Mouse (Mus musculus): ENCODE results near the gene Fgf2.

Gene Fgf2

DNA sequence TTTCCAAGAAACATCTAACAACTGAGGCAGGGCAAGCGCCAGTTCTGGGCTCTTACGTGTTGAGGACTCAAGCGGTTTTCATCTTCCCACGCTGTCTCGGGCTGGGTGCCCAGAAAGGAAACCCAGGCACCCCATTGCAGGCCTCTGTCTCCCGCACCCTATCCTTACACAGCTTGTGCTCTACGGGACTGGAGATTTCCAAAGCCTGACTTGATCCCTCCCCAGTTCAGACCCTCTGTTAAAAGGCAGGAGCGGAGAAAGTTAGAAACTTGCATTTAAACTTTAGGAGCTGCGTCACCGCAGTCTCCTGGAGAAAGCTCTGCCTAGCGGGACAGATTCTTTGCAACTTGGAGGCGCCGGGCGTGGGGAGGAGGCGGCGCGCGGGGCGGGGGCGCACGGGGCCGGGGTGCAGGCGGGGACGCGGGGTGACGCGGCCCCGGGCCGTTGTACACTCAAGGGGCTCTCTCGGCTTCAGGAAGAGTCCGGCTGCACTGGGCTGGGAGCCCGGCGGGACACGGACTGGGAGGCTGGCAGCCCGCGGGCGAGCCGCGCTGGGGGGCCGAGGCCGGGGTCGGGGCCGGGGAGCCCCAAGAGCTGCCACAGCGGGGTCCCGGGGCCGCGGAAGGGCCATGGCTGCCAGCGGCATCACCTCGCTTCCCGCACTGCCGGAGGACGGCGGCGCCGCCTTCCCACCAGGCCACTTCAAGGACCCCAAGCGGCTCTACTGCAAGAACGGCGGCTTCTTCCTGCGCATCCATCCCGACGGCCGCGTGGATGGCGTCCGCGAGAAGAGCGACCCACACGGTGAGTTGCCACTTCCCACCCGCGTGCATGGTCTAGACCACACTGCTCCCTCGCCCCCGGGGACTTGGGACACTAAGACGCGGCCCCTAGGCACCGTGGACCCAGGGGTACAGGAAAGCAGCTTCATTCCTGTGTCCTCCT lies at the start of gene Fgf2:
TSS of gene Fgf2 (plus strand) at position 126 of the 945 bp plus-strand sequence.
- ChIA-PET POLR2A (interaction anchor here in 3 of 4 experiments (0.6 to 1.2 kb wide), 6 partner anchors 10 to 66 kb away, joined by 3 to 7 read pairs (median 3); no protein-coding TSS in a partner anchor), CTCF (interaction anchor here in 3 of 4 experiments (0.6 to 2.4 kb wide), 6 partner anchors 7 to 630 kb away, joined by 3 to 8 read pairs (median 3); no protein-coding TSS in a partner anchor)

DNA sequence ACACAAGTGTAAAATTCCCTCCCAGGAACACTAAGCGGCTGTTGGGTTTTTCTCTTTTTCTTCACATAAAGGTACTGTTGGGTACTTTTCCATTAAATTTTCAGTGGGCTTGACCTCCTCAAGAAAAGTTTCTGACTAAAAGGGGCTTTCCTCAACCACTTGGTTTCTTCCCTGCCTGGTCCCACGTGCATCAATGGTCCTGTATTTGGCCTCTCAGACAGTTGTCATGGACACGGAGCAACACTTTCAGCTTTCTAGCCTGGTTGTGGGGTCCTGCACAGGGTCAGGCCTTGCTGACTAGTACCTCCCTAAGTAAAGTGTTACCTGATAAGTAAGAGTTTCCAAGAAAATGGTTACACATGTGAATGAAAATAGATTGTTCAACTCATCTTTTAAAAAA lies 48.7 kb upstream of the Fgf2 start:
- ChIA-PET CTCF (interaction anchor here in 1 of 4 experiments (1.2 kb wide), 1 partner anchor 96 kb away, joined by 3 read pairs; no protein-coding TSS in a partner anchor), POLR2A (interaction anchor here in 1 of 4 experiments (0.5 kb wide), 1 partner anchor 154 kb away, joined by 3 read pairs; no protein-coding TSS in a partner anchor)

DNA sequence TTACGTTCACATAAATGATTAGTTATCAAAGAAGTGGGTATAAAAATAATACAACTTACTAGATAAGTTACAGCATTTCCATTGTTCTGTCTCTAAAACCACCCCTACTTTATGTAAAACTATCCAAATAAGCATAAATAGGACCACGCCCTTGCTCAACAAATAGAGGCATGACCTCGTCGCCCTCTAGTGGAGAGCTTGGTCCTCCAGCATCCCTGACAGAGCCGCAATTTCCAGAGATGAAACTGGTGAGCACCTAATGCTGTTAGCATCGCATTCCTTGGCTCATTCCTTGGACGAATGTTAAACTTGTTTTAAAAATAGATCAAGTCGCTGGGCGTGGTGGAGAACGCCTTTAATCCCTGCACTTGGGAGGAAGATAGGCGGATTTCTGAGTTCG lies 45.5 kb upstream of the Fgf2 start:
- POLR2A ChIA-PET, result interaction anchor here in 2 of 4 experiments (0.7 to 2.4 kb wide), 5 partner anchors 9 to 335 kb away, joined by 4 to 14 read pairs (median 4); partner anchors contain the start of genes Bbs12 (in 2 of the 2) and Cetn4 (in 2 of the 2)
- CTCF ChIA-PET, result interaction anchor here (0.6 to 2.7 kb wide), 18 partner anchors 9 to 614 kb away, joined by 3 to 20 read pairs (median 4); partner anchors contain the start of genes Bbs12 (in 2 of the 4), Cetn4 (in 1 of the 4), Nudt6 (in 1 of the 4) and Spata5 (in 1 of the 4)

DNA sequence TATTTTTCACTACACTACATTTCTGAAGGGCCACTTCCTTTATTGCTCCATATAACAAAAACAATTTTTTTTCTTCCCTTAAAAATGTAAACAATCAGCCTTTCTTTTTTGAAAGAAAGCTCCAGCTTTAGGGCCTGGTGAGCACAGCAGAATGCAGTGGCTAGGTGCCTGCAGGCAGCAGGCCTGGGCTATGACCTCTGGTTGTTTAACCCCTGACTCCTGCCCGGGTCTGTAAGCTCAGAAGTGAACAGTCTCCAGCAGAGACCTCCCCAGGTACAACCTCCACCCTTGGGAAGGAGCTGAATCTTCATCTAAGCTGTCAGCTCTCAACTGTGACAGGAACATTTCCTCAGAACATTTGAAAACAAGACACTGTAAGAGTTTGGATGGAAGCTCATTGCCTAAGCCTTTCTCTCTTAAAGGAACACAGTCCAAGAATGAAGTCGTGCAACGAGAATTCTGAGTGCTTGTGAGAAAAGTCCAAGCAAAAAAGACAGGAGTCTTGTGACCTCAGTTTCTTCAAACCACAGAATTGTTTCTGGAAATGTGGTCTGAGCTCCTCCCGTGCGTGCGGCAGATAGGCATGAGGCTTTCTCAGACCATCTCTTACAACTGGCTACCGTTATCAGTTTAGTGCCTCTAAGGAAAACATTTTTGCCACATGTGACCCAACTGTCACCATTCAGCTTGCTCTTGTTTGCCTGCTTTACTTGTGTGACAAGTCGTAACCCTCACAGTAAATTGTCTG lies 44.6 kb upstream of the Fgf2 start:
- POLR2A ChIA-PET, result interaction anchor here in 3 of 4 experiments (0.6 to 2.4 kb wide), 6 partner anchors 8 to 336 kb away, joined by 3 to 14 read pairs (median 4); partner anchors contain the start of genes Bbs12 (in 2 of the 3) and Cetn4 (in 2 of the 3)
- CTCF ChIA-PET, result interaction anchor here (0.6 to 2.7 kb wide), 18 partner anchors 8 to 1647 kb away, joined by 3 to 20 read pairs (median 4); partner anchors contain the start of genes Bbs12 (in 2 of the 4), Cetn4 (in 1 of the 4), Nudt6 (in 1 of the 4) and Spata5 (in 1 of the 4)

DNA sequence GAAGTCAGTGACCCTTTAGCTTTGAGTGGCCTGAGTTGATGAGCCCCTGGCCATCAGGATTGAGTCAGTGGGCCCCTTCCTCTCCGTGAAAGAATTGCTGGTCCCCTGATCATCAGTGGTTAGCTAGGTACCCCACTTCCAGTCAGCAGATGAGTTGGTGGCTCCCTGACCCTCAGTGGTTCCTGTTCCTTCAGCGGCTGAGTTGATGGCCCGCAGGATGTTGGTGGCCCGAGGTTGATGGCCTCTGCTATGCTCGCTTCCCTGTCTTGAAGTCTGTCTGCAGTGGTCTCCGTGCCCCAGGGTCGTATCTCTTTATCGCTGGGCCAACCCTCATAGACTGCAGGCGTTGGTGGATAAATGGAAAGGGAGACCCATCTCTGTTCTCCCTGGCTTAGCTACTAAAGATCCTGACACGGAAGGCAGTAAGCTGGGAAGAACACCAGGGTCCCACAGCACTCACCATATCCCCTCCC lies 36.2 kb upstream of the Fgf2 start:
- CTCF ChIA-PET, result interaction anchor here in 3 of 4 experiments (0.6 to 1.6 kb wide), 8 partner anchors 9 to 232 kb away, joined by 3 to 20 read pairs (median 4); partner anchors contain the start of genes Nudt6 (in 1 of the 3) and Spata5 (in 1 of the 3)

DNA sequence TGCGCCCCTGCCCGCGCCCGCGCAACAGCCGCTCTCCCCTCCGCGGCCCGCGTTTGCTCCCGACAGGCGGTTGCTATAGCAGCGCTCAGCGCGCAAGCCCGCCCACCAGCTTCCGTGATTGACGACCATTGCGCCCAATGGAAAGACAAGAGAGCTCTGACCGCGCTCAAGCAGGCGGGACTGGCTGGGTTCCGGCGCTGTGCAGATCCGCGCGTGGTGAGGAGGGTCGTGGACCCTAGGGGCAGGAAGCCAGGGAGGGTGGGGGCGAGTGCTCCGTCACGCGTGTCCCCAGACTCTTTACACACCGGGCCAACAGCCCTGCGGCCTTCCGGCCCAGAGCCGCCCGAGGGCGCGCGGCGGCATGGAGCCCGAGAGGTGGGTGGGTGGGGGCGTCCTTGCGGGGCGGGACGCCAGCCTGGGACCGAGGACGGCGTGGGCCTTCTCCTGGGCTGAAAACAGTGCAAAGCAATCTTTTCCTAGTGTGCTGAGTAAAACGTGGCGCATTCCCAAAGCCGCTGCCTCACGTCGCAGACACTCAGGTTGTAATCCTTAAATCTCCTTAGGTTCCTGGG lies 35.7 kb upstream of the Fgf2 start, which contains the start of the genes Bbs12 and Cetn4:
TSS of gene Bbs12 (plus strand) at position 185 of the 572 bp plus-strand sequence.
TSS of gene Cetn4 (minus strand) at position 339 of the 572 bp plus-strand sequence.
- POLR2A ChIA-PET, result interaction anchor here in 3 of 4 experiments (0.6 to 2.0 kb wide), 22 partner anchors 9 to 188 kb away, joined by 3 to 15 read pairs (median 4); partner anchors contain the start of genes Nudt6 (in 2 of the 3) and Spata5 (in 2 of the 3)
- CTCF ChIA-PET, result interaction anchor here in 3 of 4 experiments (0.6 to 1.6 kb wide), 8 partner anchors 9 to 232 kb away, joined by 3 to 20 read pairs (median 4); partner anchors contain the start of genes Nudt6 (in 1 of the 3) and Spata5 (in 1 of the 3)

More for the DNA sequence above, 36.2 kb upstream of the Fgf2 start:
- POLR2A ChIA-PET, result interaction anchor here in 3 of 4 experiments (0.6 to 2.0 kb wide), 23 partner anchors 8 to 1311 kb away, joined by 3 to 15 read pairs (median 4); partner anchors contain the start of genes Nudt6 (in 2 of the 3) and Spata5 (in 2 of the 3)

DNA sequence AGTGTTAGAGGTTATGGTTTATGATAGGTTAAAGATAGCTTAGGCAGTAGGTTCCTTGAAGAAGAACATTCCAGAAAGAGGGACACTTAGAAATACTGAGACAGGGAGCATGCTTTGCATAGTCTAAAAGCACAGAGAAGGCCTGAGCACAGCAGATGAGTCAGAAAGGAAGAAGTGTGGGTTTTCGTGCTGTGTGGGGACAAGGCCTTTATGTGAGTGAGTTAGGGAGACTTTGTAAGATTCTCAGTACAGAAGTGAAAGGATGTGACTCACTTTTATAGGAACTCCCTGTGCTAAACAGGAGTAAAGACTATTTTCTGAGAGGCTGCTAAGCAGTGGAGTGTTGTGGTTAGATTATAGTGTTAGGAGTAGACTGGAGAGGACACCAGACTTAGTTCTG lies 34.8 kb upstream of the Fgf2 start:
- POLR2A ChIA-PET, result interaction anchor here in 1 of 4 experiments (0.5 to 2.0 kb wide), 5 partner anchors 11 to 183 kb away, joined by 3 to 6 read pairs (median 4); no protein-coding TSS in a partner anchor
- CTCF ChIA-PET, result no interaction called here

DNA sequence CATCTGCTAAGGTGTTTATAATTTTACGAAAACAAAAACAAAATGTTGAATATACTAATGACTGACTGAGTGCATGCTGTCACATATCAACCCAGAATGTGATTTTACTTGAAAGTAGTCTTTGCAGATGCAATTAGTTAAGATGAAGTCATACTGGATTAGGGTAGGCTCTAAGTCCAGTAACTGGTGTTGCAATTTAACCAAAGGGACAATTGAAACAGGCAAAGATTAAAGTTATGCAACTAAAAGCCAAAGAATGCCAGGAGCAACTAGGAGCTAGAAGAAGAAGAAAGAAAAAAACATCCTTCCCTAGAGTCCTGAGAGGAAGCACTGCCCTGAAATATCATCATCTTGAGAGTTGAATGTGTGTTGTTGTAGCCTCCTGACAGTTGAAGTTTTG lies 31.9 kb upstream of the Fgf2 start:
- POLR2A ChIA-PET, result interaction anchor here in 1 of 4 experiments (2.0 kb wide), 1 partner anchor 12 kb away, joined by 4 read pairs; no protein-coding TSS in a partner anchor
- CTCF ChIA-PET, result no interaction called here

DNA sequence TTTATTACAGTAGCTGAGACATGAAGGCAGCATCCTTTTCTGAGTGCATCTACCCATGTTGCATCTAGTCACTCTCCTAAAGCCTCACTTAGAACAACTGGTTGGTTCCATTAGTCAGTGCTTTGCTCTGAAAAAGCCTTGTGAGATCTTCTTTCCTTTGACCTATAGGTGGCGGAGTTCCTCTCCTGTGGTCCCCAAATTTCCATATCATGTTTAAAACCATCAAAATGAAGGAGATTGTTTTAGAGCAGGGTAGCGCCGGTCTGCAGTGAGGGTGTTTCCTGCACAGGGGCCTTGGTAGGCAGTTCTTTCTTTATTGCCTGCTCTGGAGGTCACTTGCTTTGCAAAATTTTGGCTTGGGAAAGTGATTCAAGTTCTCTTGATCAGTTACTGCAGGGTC lies 23.8 kb upstream of the Fgf2 start:
- ChIA-PET POLR2A (interaction anchor here in 2 of 4 experiments (1.2 to 1.4 kb wide), 2 partner anchors 12 kb away, joined by 5 to 6 read pairs; partner anchors contain the start of genes Bbs12 (in 2 of the 2) and Cetn4 (in 2 of the 2)), CTCF (interaction anchor here in 3 of 4 experiments (0.6 to 1.5 kb wide), 8 partner anchors 14 to 252 kb away, joined by 3 to 6 read pairs (median 4); partner anchors contain the start of genes Nudt6 (in 1 of the 3) and Spata5 (in 1 of the 3))

DNA sequence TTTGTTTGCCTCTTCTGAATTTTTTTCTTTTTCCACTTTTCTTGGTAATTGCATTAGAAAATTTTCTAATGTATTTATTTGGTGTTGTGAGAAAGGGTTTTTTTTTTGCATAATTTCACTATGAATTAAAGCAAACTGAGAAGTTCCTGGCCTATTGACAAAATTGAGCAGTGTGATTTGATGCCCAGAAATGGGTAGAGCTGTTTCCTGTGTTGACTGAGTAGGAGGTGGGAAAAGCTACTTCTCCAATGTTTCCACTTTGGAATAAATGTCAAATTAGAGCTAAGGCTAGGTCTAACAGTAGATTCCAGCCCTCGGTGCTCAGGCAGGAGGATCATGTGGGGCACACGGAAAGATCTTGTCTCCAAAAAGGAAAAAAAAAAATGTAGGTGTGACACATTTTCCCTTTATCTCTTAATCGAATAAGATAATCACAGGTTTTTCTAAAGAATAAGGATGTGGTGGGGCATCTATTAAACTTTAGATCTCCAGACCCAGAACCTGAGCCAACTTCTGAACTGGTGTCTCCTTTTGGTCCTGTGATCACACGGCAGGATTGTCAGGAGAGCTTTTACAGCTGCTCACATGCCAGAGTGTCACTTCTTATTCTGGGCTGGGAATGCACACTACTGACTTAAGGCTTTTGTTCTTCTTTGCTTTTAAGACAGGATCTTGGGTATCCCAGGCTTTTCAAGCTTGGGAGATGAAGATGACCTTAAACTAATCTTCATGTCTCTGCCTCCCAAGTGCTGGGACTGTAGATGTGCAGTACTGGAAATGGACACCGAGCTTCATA lies 22.6 kb upstream of the Fgf2 start:
- ChIA-PET CTCF (interaction anchor here in 3 of 4 experiments (0.7 to 2.4 kb wide), 7 partner anchors 13 to 851 kb away, joined by 3 to 5 read pairs (median 3); partner anchors contain the start of genes Bbs12 (in 1 of the 3), Nudt6 (in 1 of the 3) and Spata5 (in 1 of the 3)), POLR2A (interaction anchor here in 2 of 4 experiments (0.5 to 0.9 kb wide), 3 partner anchors 12 to 449 kb away, joined by 3 to 4 read pairs (median 3); no protein-coding TSS in a partner anchor)

DNA sequence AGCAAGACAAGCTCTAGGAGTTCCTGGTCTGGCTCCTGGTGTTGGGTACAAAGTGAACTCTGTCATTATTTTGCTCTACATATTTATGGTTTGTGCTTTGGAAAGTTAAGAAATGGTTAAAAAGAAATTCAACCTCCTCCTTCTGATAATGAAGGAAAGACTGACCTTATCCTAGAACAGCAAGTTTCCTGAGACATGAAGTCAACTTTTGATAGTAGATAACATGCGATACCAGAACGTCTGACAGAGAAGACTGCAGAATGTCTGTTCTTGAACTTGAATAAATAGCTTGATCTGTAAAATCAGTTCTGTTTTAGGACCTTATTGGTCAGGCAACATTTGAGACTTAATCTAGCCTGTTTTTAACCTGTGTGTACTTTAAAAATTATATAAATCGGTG lies 21.5 kb upstream of the Fgf2 start:
- ChIA-PET CTCF (interaction anchor here in 1 of 4 experiments (2.4 kb wide), 1 partner anchor 23 kb away, joined by 5 read pairs; no protein-coding TSS in a partner anchor), POLR2A (no interaction called here)

DNA sequence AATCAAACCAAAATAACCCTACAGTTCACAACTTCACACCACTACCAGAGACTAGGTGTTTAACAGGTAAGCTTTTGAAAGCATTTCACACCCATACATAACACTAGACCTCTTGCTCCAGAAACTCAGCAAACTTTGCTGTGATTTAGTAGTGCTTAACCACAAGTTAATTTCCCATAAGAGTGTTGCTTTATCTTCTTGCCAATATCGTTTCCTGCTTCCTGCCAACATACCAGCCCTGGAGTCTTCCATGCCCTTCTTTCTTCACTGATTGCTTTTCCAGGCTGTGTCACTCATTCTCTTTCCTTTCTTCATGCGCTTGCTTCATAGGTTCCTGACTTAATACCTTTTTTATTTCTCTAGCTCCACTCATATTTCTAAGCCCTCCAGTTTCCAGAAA lies 19.7 kb upstream of the Fgf2 start:
- ChIA-PET POLR2A (interaction anchor here in 1 of 4 experiments (1.3 to 1.5 kb wide), 2 partner anchors 11 to 16 kb away, joined by 4 to 6 read pairs; partner anchors contain the start of genes Bbs12 and Cetn4), CTCF (interaction anchor here in 2 of 4 experiments (0.7 to 1.1 kb wide), 2 partner anchors 13 to 86 kb away, joined by 3 read pairs; no protein-coding TSS in a partner anchor)

DNA sequence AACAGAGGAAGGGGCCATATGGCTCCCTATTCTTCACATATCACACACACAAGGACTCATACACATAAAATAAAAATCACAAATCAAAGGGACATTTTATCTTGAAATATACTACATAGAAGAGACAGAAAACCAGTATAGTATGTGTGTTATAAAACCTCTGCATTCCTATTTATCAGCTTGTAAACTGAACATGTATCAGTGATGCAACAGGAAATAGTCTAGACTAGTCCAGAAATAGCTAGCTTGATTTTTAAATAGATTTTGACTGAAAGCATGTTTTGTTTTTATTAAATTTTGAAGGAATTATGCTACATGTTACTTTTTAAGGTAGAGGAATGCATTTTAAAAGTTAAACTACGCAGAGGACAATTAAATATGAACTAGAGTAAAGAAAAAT lies 18.2 kb upstream of the Fgf2 start:
- ChIA-PET POLR2A (no interaction called here), CTCF (no interaction called here)

DNA sequence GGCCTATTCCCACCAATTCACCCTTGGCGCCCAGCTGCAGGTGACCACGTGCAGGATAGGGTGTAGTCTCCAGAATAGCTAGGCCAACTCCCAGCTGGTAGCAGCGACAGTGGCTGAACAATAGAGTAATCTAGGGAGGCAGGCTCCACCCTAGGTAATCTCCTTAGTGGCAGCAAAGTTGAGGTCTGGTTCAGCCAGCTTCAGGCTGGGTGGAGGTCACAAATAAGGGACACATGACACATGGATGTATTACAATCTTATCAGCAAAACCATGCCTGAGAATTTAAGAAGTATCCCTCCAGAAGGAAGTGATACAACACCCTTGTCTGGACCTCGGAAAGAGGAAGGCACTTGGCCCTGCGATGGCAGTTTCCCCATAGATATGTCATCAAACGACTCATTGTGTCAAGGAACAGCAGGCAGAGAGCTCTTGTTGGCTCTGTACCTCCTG lies 16.1 kb upstream of the Fgf2 start:
- ChIA-PET POLR2A (interaction anchor here (0.6 to 1.7 kb wide), 7 partner anchors 9 to 201 kb away, joined by 3 to 5 read pairs (median 4); partner anchors contain the start of genes Bbs12 (in 3 of the 4) and Cetn4 (in 3 of the 4)), CTCF (interaction anchor here in 1 of 4 experiments (1.2 kb wide), 1 partner anchor 9 kb away, joined by 4 read pairs; no protein-coding TSS in a partner anchor)

DNA sequence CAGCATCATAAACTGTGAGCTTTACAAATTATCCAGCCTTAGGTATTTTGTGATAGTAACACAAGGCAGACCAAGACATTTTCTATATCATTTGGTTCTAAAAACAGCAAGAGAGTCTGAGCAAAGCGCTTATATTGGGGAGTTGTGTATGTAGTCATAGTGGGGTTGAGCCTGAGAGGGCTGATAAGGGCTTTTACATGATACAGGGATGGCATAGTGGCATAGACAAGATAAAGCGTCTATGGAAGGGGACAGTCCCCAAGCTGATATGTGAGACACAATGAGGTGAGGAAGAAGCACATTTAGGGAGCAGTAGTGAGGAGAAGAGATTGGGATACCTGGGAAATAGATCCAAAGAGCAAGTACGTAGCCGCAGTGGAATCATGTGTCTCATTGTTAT lies 14.1 kb upstream of the Fgf2 start:
- CTCF ChIA-PET, result no interaction called here
- POLR2A ChIA-PET, result interaction anchor here in 1 of 4 experiments (0.9 kb wide), 1 partner anchor 86 kb away, joined by 4 read pairs; the partner anchor contains the start of genes Nudt6 and Spata5

Data from embryonic stem cell, embryonic (primary cell).